Mouse (Mus musculus): ENCODE measurements around the gene Wasf3. TPM values are rescaled to one million over a fixed set of nuclear protein-coding genes. Genes with fewer than 3 reads are reported as not detected.
A peak's percentile ranks its signal among the peaks of the same experiment; 100 is the strongest.
"Not testable (repeated sequence)": the region's sequence is repeated elsewhere in the genome, so short reads cannot be mapped to it uniquely, and the experiment has no call there.

Gene Wasf3
- total RNA-seq, 2 experiments from 2014 or later, result 12.7 to 21.1 TPM

DNA sequence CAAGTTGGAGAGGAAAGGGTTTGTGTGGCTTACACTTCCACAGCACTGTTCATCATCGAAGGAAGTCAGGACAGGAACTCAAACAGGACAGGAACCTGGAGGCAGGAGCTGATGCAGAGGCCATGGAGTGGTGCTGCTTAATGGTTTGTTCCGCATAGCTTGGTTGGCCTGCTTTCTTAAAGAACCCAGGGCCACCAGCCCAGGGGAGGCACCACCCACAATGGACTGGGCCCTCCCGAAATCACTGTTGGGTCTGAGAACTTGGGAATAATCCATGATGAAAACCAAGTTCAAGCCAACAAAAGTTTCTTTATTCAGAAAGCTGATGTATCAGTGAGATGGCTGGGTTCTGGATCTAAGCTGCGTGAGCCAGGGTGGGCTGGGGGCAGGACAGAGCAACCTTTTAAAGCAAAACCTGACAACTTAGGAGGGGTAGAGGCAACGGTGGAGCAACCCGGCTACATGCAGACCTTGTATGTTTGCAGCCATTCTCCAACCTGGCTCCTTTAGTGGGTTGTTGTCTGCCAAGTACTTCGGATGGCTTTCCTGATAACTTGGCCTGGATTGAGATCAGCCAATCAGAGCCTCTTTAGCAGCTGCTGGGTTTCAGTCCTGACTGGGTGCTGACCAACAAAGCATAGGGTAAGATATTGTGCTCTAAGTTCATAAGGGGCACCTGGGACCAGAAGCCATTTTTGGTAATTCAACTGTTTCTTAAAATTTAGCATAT, 13.8 kb downstream of the Wasf3 start:
- DNase-seq (ENCODE audit: low spot score in 2 of 2), result no peak

DNA sequence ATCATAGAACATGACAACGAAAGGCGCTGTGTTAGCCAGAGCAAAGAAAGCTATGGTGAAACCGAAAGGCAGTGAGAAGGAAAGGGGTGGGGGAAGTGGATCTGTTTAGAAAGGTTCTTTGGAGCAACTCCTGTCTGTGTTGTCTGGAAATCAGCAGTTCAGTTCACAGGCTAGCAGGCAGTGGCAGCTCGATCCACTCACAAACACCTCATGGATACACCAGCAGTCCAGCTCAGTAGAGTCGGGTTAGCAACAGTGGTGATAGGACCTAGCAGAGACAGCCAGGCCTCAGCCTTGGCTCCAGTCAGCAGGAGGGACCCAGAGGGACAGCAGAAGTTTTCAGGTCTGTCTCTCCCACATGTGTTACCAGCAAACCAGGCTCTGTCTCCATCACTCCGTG, 16.2 kb downstream of the Wasf3 start:
- not testable (repeated sequence) for DNase-seq (ENCODE audit: low spot score in 2 of 2)

DNA sequence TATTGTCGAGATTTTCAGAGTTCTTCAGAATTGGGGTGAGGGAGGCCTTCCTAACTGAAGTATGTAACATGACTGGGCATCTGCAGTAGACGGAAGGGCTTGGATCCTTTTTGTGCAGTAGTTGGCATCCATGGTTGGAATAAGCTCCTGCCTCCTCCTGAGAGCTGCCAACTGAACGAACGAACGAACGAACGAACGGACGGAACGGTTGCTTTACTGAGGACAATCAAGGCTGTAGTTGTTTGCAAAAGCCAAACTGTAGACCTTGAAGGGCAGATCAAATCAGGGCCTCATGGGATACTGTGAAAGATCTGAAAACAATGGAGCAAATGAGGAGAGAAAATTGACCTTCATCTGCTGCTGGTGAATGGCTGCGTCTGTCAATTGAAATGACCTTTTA, 17.5 kb downstream of the Wasf3 start:
- no peak for DNase-seq (ENCODE audit: low spot score in 2 of 2)

DNA sequence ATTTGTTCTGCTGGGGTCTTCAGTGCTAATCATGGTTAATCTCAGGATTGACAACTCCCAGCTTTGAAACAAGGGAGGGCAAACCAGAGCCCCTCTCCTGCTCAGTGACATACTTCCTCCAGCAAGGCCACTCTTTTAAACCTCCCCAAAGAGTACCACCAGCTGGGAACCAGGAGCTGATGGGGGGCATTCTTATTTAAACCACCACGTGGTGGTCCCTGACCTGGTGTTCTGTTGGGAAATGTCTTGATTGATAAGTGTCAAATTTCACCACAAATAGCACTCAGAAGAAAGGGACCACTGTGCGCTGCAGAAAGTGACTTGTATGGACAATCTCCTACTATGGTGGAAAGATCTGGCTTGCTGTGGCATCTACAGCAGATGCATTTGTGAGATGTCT, 19.1 kb downstream of the Wasf3 start:
- no peak for DNase-seq (ENCODE audit: low spot score in 2 of 2)

DNA sequence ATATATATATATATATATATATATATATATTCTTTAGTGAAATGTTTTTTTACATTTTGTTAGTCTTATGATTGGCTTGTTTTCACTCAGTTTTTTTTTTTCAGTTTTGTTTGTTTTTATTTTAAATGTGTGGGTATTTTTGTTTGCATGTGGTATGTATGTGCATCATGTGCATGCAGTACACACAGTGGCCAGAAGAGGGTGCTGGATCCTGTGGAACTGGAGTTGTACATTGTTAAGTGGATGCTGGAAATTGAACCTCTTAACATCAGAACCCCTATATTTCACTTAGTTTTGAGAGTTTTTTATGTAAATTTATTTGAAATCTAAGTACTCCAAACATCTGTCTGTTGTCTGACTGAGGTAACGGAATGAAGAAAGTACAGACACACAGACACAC, 21.3 kb downstream of the Wasf3 start:
- no peak for DNase-seq (ENCODE audit: low spot score in 2 of 2)

DNA sequence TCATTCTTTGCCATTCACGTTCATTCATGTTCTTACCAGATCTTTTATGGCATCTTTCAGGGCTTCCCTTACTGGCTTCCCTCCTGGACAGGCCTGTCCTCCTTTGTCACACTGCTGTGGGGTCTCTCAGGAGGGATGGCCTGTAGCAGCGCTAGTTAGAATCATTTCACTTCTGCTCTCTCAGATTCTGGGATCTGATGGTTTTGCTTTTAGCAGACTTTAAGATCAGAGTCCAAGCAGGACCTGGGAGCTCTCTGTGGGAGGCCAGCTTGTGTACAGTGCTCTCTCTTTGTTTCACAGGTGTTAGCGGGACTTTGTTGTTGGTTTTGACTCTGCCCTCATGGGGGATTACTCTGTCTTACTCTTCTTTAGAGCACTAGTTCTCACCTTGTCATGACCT, 23.0 kb downstream of the Wasf3 start:
- no peak for DNase-seq (ENCODE audit: low spot score in 2 of 2)

DNA sequence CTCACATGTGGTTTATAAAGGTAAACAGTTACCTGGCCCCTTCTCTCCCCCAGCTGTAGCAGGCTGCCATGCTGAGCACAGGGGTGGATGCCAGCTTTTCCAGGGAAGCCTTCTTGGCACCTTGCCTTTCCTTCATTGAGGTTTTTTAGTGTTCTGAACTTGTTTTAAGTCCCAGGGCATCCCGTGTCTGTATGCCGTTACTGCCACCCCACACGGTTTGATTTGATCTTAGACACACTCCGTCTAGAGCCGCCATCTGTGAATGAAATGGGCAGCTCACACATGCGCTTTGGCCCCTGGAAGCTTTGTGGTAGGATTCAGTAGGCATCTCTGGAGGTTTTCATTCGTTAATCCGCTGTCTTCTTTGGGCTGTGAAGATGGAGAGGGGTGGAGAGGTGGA, 23.8 kb downstream of the Wasf3 start:
- no peak for DNase-seq (ENCODE audit: low spot score in 2 of 2)

DNA sequence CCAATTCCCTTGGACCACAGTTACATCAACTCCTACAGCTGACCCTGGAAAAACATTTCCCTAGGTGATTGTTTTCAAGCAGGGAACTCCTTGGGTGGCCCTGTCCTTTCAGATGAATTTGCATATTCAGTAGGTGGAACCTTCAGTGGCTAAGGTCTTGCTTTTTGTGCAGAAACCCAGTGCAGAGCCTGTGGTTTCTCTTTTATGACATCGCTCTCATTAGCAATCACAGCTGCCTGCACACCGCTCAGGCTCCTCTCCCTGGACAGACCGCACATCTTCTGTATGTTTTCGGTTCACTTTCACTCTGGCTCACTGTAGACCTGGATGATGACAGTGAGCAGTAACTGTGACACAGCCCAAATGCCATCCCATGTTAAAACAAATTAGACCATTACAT, 26.0 kb downstream of the Wasf3 start:
- no peak for DNase-seq (ENCODE audit: low spot score in 2 of 2)

DNA sequence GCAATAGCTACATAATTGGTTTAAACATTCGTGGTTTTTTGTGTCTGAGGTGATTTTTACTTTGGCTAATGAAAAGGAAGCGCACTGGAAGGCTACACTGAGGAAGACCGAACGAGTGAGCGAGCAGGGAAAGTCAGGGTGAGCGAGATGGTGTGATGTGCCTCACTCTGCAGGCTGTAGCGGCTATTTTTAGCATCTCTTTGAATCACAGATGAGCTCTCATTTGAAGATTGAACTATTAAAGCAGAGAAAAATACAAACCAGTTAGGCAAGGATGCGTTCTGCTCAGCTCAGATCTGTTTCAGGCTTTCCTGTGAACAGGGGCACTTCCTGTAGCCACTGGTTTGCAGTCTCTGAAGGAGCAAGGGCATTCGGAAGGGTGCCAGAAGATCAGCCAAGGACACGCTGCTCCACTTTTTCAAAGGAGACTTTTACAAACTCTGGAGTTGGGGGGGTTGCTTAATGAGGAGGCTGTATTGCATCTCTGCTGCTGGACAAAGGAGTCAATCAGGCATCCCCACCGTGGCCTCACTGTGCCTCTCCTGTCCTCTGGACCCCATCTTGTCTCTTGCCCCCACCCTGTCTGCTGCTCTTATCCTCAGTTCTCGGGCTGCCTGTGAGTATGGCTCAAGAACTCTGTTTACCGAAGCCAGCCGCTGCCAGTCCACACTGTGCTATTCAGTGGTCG, 28.1 kb downstream of the Wasf3 start:
- peak in 1 of 2 experiments; percentile 52 for DNase-seq (ENCODE audit: low spot score in 2 of 2)

DNA sequence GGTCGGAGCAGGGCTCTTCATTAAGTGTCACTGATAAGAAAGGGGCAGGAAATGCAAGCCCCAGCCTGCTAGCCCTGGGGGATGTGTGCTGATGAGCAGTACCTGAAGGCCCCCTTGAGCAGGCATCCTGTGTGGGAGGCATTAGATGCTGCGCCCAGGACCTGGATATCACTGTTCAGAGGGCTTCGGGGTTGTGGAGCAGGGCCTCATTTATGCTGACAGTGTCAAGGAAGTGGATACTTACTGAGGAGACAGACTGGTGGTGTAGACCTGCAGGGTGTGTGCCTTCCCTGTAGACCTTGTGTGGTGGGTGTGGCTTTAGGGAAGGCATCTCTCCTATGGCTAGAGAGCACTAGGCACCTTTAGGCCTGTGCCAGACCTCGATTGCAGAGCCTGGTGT, 29.8 kb downstream of the Wasf3 start:
- no peak for DNase-seq (ENCODE audit: low spot score in 2 of 2)

DNA sequence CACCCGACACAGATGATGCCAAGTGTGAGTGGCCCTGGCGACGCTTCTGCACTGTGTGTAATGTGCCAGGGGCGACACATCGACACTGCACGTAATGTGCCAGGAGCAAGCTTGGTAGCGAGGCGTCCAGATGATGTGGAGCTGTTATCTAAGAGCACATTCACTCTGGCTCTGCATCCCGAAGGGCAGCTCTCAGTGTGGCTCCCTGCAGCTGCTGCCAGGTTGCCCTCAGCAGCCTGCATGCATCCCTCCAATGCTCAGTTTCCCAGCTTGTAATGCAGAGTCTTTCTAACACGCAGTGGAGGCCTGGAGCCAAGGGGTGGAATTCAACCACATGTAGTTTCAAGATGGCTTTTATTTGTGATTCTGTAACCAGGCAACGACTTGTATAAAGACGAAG, 30.4 kb downstream of the Wasf3 start:
- no peak for DNase-seq (ENCODE audit: low spot score in 2 of 2)

DNA sequence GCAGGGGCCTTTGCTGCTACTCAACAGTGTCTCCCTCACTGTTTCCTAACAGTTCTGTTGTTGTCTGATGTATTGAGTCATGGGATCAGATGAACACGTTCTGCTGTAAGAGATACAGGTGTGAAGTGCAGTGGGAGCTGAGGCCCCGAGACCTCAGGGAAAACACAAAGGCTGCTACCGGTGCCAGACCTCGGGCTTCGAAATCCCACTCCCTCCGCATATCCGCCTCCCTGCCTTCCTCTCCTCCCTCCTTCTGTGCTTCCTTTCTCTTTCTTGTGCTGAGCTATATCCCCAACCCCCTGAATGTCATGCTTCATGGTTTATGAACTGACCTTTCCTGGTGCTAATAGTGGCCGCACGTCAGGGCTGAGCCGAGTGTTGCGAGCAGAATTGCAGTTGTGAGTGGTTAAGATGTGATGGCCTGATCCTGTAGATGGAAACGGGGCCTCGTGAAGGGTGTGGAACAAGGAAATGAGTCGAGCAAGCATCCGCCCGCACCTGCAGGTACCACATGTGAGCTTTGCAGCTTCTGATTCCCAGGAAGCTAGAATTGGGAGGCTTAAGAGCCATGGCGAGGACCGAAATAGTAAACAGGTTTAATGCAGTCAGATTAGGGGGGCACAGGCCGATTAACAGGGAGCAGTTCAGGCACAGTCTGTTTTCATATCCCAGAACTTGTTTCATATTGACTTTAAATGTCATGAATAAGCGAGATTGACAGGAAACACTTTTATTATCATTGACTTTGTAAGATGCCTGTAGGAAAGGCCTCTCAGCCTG, 31.7 kb downstream of the Wasf3 start:
- DNase-seq (ENCODE audit: low spot score in 2 of 2), result no peak

DNA sequence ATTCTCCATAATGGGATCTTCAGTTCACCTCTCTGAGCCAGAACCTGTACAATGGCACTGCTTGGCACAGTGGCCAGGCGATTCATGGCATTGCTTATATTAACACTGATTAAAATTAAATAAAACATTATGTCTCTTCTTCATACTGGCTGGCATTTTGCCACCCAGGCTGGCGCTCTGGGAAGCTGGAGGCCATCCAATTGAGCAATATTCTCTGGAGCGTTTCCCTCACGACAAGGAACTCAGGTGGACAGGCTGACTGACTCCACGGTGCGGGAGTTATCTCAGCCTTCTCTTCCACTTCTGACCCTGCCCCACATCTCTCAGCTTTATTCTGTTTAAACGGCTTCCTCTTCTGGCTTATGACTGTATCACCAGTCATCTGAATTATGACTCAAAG, 33.3 kb downstream of the Wasf3 start:
- DNase-seq (ENCODE audit: low spot score in 2 of 2), result no peak

DNA sequence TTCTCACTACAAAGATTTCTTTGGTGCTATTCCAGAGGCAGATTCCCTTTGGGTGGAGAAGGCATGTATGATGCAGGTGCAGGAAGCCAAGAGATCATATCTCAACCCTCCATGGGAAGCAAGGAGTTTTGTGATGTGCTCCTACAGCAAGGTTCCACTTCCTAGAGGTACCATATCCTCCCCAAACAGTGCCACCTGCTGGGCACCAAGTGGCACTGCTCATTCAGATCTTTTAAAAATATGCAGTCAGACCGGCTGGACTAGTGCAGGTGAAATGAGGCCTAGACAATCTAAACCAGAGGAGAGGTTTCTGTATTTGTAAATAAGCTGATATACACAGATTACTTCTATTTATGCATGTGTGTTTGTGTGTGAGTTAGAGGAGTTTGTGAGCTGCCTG, 35.3 kb downstream of the Wasf3 start:
- peak in 1 of 2 experiments; percentile 35 for DNase-seq (ENCODE audit: low spot score in 2 of 2)

DNA sequence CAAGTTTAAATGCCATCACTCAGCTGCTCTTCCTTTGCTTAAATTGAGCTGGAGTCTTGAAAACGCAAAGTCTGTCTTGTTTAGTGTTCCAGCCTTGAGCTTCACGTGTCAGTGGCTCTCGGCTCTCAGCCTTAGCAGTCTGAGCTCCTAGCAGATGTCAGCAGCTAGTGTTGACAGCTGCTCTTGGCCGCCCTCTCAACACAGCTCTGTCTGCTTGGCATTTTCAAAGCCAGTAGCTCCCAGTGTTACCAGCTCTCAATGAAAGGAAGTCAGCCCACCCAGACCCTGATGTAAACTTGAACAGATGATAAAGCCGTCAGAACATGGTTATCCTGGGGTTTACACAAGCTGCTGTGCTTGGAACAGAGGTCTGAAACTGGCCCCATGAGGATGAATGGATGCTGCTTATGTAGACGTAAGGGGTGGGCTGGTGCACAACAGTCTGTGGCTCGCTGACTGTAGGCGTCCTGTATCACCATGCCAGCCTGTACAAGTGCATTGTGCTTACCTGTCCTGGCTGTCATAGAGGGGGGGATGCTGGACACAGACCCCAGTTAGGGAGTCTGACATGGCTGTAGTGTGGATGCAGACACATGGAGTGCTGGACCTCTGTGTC, 40.0 kb downstream of the Wasf3 start:
- DNase-seq (ENCODE audit: low spot score in 2 of 2), result no peak

DNA sequence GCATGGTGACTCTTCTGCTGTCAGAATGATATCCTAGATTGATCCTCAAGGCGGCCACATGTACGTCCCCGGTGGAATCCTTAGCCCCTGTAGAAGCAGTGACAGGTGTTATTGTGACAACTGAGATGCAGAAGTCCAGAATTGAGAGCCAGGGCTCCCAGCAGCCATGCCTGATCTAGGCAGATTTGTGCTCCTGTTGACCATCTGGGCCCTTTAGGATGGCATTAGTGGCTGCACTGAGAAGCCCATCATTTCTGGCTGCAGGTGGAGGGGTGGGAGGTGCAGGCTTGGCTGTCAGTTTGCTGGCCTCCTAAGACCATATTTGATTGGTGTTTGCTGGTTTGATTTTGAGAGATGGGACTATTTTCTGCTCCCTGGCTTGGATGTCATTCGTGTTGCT, 40.9 kb downstream of the Wasf3 start:
- no peak for DNase-seq (ENCODE audit: low spot score in 2 of 2)

DNA sequence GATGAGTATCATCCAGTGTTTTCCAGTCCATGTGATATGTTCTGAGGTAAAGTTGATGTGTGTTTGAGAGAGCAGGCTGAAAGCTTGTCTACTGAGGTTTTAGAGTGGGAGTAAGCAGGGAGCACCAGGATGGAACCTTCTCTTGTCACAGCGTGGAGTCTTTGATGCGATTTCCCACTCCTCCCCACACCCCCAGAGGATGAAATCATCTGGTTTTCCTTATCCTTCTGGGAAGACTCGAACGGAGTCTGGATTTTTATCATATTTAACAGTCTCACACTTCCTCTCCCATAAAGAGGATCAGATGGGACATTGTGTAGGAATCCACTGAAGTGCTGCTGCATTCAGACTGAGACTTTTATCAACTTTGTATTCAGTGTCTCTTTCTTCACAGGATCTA, 43.3 kb downstream of the Wasf3 start:
- DNase-seq (ENCODE audit: low spot score in 2 of 2), result no peak

DNA sequence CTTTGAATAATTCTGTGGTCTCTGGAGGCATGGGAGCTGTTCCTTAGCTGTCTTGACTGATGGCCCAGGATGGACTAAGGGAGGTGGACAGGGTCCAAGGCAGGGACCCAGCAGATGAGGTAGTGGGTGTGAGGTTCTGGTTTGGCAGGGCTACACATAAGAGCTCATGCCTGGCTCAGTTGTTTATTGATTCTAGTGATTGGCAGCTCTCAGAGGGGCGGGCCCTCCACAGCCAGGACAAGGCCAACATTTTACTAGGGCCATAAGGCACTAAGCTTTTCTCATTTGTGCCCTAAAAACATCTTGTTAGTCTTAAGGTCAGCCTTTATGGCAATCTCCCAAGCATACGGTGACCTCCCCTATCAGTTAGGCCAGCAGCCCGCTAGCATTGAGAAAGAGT, 47.0 kb downstream of the Wasf3 start:
- peak in 1 of 2 experiments; percentile 12 for DNase-seq (ENCODE audit: low spot score in 2 of 2)

DNA sequence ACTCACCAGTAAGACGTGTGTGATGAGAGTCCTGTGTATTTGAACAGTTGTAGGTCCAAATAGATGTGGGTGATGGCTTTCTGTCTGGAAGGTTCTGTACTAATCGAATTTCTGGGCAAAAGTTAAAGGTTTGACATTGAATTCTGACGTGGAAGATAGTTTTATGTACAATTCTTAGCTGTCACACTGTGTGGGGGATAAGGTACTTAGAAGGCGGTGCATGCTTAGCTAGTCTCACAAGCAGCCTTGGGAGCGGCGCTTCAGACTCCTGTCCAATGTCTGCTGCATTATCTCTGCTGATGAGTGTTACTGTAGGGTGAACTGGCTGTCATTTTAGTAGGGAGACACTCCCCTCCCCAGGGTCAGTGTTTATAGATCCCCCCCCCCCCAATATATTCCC, 47.7 kb downstream of the Wasf3 start:
- DNase-seq (ENCODE audit: low spot score in 2 of 2), result no peak

DNA sequence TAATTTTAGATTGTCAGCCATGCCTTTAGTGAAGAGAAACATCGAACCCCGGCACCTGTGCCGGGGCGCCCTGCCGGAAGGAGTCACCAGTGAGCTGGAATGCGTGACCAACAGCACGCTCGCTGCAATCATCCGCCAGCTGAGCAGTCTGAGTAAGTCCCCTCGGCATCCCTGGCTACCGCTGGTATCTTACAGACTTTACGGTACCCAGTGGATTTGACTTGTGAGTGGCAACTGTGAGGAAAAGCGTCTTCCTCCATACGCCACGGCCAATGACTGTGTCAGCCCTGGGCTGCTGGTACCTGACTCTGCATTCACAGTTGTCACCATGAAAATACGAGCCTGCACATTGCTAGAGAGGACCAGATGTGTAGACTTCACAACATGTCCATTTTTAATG, 50.5 kb downstream of the Wasf3 start:
- DNase-seq (ENCODE audit: low spot score in 2 of 2), result no peak

DNA sequence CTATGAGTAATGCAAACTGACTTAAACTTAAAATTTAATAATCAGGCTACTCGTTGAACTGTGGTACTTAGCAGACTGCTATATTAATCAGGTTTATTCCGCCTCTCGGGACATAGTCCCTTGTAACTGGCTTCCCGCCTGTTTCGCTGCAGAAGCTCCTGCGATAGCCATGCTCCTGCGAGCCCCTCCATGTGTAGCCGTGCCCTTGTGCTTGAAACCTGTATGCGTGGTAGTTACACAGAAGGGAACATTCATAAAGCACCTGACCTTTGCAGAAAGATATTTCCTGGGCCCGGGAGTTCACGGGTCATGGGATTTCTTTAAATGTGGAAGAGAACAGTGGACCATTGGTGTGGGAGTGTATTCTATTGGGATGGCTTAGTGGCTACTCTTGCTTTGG, 52.0 kb downstream of the Wasf3 start:
- DNase-seq (ENCODE audit: low spot score in 2 of 2), result no peak

Data from adrenal gland, adult 18-20 months (tissue).